Mouse (Mus musculus): ENCODE results near the gene Calr4. TPM values are rescaled to one million over a fixed set of nuclear protein-coding genes. Genes with fewer than 3 reads are reported as not detected.

Gene Calr4
- polyA plus RNA-seq, 1 experiment = 1.8 TPM

GRCm38 (mm10) chr4:109266744-109267143 lies 32.5 kb downstream of the Calr4 start:
- DNase-seq = no peak
- Histone ChIP-seq H3K27ac (ENCODE audit: insufficient read depth, low read length) (no peak overlapping the region), H3K4me1 (ENCODE audit: control insufficient read depth, insufficient read depth, low read length) (no peaks in the 10 kb centered on the region), H3K4me3 (replicated peaks; ENCODE audit: insufficient read depth, low read depth, low read length) (no peak overlapping the region), H3K27me3 (ENCODE audit: control insufficient read depth, insufficient read depth, low read length) (no peaks in the 10 kb centered on the region)
- TF ChIP-seq POLR2A (IDR thresholded peaks at IDR 0.05; ENCODE audit: borderline replicate concordance, insufficient read depth, low read length) (no peak), CTCF (IDR thresholded peaks at IDR 0.05; ENCODE audit: borderline replicate concordance, insufficient read depth, low read depth, low read length) (no peak)
- WGBS = 77% methylated on average over 2 of the region's 2 CpGs

GRCm38 (mm10) chr4:109267452-109267851 lies 33.2 kb downstream of the Calr4 start:
- no peak for DNase-seq
- Histone ChIP-seq H3K27ac (ENCODE audit: insufficient read depth, low read length) (no peak overlapping the region), H3K4me3 (replicated peaks; ENCODE audit: insufficient read depth, low read depth, low read length) (no peak overlapping the region), H3K27me3 (ENCODE audit: control insufficient read depth, insufficient read depth, low read length) (no peaks in the 10 kb centered on the region), H3K4me1 (ENCODE audit: control insufficient read depth, insufficient read depth, low read length) (no peaks in the 10 kb centered on the region)
- no peak for TF ChIP-seq POLR2A (IDR thresholded peaks at IDR 0.05; ENCODE audit: borderline replicate concordance, insufficient read depth, low read length)
- no peak for TF ChIP-seq CTCF (IDR thresholded peaks at IDR 0.05; ENCODE audit: borderline replicate concordance, insufficient read depth, low read depth, low read length)
- 78% methylated on average over 3 of the region's 3 CpGs for WGBS

GRCm38 (mm10) chr4:109268903-109269302 lies 34.6 kb downstream of the Calr4 start:
- no peak for DNase-seq
- Histone ChIP-seq H3K27ac (ENCODE audit: insufficient read depth, low read length) (no peak overlapping the region), H3K4me3 (replicated peaks; ENCODE audit: insufficient read depth, low read depth, low read length) (no peak overlapping the region), H3K4me1 (ENCODE audit: control insufficient read depth, insufficient read depth, low read length) (no peaks in the 10 kb centered on the region), H3K27me3 (ENCODE audit: control insufficient read depth, insufficient read depth, low read length) (no peaks in the 10 kb centered on the region)
- TF ChIP-seq POLR2A (IDR thresholded peaks at IDR 0.05; ENCODE audit: borderline replicate concordance, insufficient read depth, low read length) (no peak), CTCF (IDR thresholded peaks at IDR 0.05; ENCODE audit: borderline replicate concordance, insufficient read depth, low read depth, low read length) (no peak)
- WGBS = 91% methylated on average over 3 of the region's 3 CpGs

GRCm38 (mm10) chr4:109271803-109272202 lies 37.5 kb downstream of the Calr4 start:
- H3K27me3 ChIP-seq (ENCODE audit: control insufficient read depth, insufficient read depth, low read length) = no peaks in the 10 kb centered on the region
- TF ChIP-seq CTCF (IDR thresholded peaks at IDR 0.05; ENCODE audit: borderline replicate concordance, insufficient read depth, low read depth, low read length) = no peak
- TF ChIP-seq POLR2A (IDR thresholded peaks at IDR 0.05; ENCODE audit: borderline replicate concordance, insufficient read depth, low read length) = no peak
- WGBS = 95% methylated on average over 4 of the region's 4 CpGs
- H3K4me3 ChIP-seq (replicated peaks; ENCODE audit: insufficient read depth, low read depth, low read length) = no peak overlapping the region
- no peak for DNase-seq
- H3K27ac ChIP-seq (ENCODE audit: insufficient read depth, low read length) = no peak overlapping the region
- H3K4me1 ChIP-seq (ENCODE audit: control insufficient read depth, insufficient read depth, low read length) = no peaks in the 10 kb centered on the region

- H3K4me3 ChIP-seq (replicated peaks; ENCODE audit: insufficient read depth, low read depth, low read length) = no peak overlapping the region
- WGBS = 86% methylated on average over 2 of the region's 2 CpGs
- H3K27ac ChIP-seq (ENCODE audit: insufficient read depth, low read length) = no peak overlapping the region; the same call in 1 of the 2 replicates
- TF ChIP-seq CTCF (IDR thresholded peaks at IDR 0.05; ENCODE audit: borderline replicate concordance, insufficient read depth, low read depth, low read length) (no peak), POLR2A (IDR thresholded peaks at IDR 0.05; ENCODE audit: borderline replicate concordance, insufficient read depth, low read length) (no peak)
- no peaks in the 10 kb centered on the region for H3K27me3 ChIP-seq (ENCODE audit: control insufficient read depth, insufficient read depth, low read length)
- H3K4me1 ChIP-seq (ENCODE audit: control insufficient read depth, insufficient read depth, low read length) = no peaks in the 10 kb centered on the region
- DNase-seq = no peak
Observed at GRCm38 (mm10) chr4:109273586-109274240, 39.4 kb downstream of the Calr4 start.

GRCm38 (mm10) chr4:109279689-109280458 lies 45.6 kb downstream of the Calr4 start, which contains the start of gene Eps15:
Gene Eps15, plus strand, starts transcription at chr4:109280268.
- no peak within 1 kb of the TSS for H3K27ac ChIP-seq (ENCODE audit: insufficient read depth, low read length)
- peak within 1 kb of the TSS; percentile 87 for H3K4me3 ChIP-seq (replicated peaks; ENCODE audit: insufficient read depth, low read depth, low read length)
- no peaks in the 10 kb centered on the region for H3K4me1 ChIP-seq (ENCODE audit: control insufficient read depth, insufficient read depth, low read length)
- H3K27me3 ChIP-seq (ENCODE audit: control insufficient read depth, insufficient read depth, low read length) = no peaks in the 10 kb centered on the region
- DNase-seq = peak; percentile 91 to 93
- no peak for TF ChIP-seq CTCF (IDR thresholded peaks at IDR 0.05; ENCODE audit: borderline replicate concordance, insufficient read depth, low read depth, low read length)
- TF ChIP-seq POLR2A (IDR thresholded peaks at IDR 0.05; ENCODE audit: borderline replicate concordance, insufficient read depth, low read length) = peak; percentile 26; the same call in 1 of the 2 replicates
- 3% methylated on average over 40 of the region's 44 CpGs for WGBS

GRCm38 (mm10) chr4:109280459-109281160 lies 46.3 kb downstream of the Calr4 start:
- TF ChIP-seq CTCF (IDR thresholded peaks at IDR 0.05; ENCODE audit: borderline replicate concordance, insufficient read depth, low read depth, low read length) (no peak), POLR2A (IDR thresholded peaks at IDR 0.05; ENCODE audit: borderline replicate concordance, insufficient read depth, low read length) (no peak)
- DNase-seq = no peak
- Histone ChIP-seq H3K27ac (ENCODE audit: insufficient read depth, low read length) (no peak overlapping the region), H3K4me1 (ENCODE audit: control insufficient read depth, insufficient read depth, low read length) (no peaks in the 10 kb centered on the region), H3K4me3 (replicated peaks; ENCODE audit: insufficient read depth, low read depth, low read length) (peak overlapping the region; percentile 87), H3K27me3 (ENCODE audit: control insufficient read depth, insufficient read depth, low read length) (no peaks in the 10 kb centered on the region)
- 1% methylated on average over 44 of the region's 85 CpGs for whole genome bisulfite sequencing
